Mouse (Mus musculus) cerebral cortex, adult 2 months (tissue): ENCODE results near the gene Nabp2.

ENCODE experiments used
- WGBS: fragments of 180-500 bp; shearing (Covaris S2); methylation state at CpG from one replicate; pipeline ENCODE4 v1.1.7; 2018; 5-methylcytosine and 5-hydroxymethylcytosine counted together

Gene Nabp2

DNA sequence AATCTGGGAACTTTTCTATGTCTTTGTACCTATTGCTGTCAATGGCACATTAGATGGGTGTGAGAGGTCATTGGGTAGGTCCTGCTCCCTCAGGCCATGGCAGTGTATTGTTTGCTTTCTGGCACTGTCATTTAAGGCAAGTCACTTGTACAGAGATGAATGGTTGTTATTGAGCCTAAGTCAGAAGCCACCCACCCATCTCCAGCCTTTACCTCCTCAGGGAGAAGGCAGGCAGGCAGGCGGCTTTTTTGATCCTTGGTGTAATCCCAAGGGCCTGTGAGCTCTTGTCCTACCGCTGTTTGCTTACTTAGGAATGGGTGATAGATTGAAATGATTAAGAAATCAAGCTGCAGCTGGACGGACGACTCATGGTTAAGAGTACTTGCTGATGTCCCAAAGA is 18.2 kb upstream of the Nabp2 start:
- 86% methylated on average over 4 of the region's 4 CpGs for WGBS

DNA sequence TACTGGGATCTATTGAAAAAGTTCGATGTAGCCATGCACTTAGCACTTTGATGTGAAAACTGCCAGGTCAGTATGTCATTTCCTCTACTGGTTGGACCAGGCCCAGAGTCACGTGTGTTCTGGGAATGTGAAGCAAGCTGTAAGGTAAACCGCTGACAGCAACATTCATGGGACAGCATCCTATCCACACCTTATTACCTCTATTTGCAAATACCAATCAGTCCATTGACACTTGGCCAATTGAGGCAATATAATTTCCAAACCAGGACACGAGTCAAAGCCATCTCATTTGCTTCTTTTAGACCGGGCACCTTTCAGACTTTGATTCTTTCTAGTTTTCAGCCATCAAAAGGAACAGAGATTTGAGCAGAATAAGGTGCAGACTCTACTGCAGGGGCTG is 17.8 kb upstream of the Nabp2 start:
- WGBS, result 81% methylated on average over 5 of the region's 5 CpGs

- WGBS, result 92% methylated on average over 3 of the region's 3 CpGs
Measured at GRCm38 (mm10) chr10:128425260-128425659, 14.0 kb upstream of the Nabp2 start.

- 60% methylated on average over 7 of the region's 7 CpGs for WGBS
Measured at GRCm38 (mm10) chr10:128424604-128425003, 13.3 kb upstream of the Nabp2 start.

GRCm38 (mm10) chr10:128422426-128422825 is 11.1 kb upstream of the Nabp2 start:
- 43% methylated on average over 5 of the region's 5 CpGs for WGBS

DNA sequence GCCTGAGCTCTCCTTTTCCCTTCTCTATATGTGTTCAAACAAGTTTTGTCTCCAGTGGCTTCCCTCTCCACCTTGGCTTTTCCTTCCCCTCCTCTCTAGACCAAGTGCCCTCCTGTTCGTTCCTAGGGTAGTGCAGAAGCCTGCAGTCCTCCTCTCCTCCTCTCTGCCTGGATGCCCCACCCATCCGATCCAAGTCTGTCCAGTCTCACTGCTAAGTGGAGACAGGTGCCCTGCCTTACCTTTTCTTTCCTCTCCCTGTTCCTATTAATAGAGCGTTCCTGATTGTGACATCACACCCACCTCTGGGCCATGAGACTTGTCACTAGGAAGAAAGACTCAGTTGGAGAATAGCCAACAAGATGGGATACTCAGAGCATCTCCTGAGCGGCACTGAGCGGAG is 3.6 kb upstream of the Nabp2 start:
- 72% methylated on average over 5 of the region's 5 CpGs for WGBS

- 3% methylated on average over 1 of the region's 1 CpGs for WGBS
Measured at GRCm38 (mm10) chr10:128413076-128413475, 1.8 kb upstream of the Nabp2 start.

DNA sequence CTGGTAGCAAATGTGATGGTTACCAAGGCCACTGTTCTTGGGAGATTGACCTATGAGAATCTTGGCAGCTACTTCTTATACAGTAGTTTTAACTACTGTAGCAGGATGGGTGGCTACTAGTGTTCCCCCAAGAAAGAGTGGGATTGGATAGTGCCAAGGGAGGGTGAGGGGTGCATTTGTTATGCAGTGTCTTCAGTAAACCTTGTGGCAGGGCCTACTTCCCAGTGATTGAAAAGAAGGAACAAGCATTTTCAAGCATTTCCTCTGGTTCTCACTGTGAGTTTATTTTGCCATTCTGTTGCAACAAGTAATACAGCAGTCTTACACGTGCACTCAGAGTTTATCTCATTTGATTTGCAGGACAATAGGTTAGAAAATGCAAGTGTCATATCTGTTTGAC is 1.3 kb upstream of the Nabp2 start:
- 0% methylated on average over 1 of the region's 1 CpGs for WGBS

GRCm38 (mm10) chr10:128412055-128412381 is 726 bp upstream of the Nabp2 start:
- 1% methylated on average over 14 of the region's 14 CpGs for WGBS

- 9% methylated on average over 4 of the region's 4 CpGs for WGBS
Measured at GRCm38 (mm10) chr10:128410560-128410845, 789 bp downstream of the Nabp2 start.

GRCm38 (mm10) chr10:128409692-128410559 is 1.4 kb downstream of the Nabp2 start:
- 4% methylated on average over 36 of the region's 36 CpGs for WGBS

GRCm38 (mm10) chr10:128408591-128409535 is 2.4 kb downstream of the Nabp2 start:
- WGBS, result 13% methylated on average over 35 of the region's 35 CpGs

GRCm38 (mm10) chr10:128403931-128404330 is 7.4 kb downstream of the Nabp2 start:
- WGBS, result 73% methylated on average over 7 of the region's 7 CpGs

- 80% methylated on average over 9 of the region's 9 CpGs for WGBS
Measured at GRCm38 (mm10) chr10:128401638-128402037, 9.7 kb downstream of the Nabp2 start.

DNA sequence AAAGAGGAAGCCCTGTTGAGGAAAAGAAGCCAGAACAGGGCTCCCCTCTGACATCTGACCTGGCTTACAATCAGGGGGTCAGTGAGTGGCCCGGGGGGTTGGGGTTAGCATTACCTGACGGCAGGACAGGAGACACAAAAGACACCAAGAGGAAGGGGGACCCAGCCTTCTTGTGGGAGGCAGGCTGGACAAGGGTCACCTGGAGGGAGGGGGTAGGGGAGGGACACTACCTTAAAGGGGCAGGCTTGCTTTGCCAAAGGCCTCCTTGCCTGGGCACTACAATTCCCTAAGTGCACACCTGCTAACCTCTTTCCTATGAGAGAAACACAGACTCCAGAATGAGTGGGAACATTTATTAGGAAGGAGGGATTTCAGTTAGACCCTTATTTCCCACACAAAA is 10.2 kb downstream of the Nabp2 start, which contains the start of gene Slc39a5:
TSS of gene Slc39a5 (minus strand) at position 174 of the 400 bp plus-strand sequence.
- 25% methylated on average over 2 of the region's 2 CpGs for WGBS

- 52% methylated on average over 5 of the region's 5 CpGs for WGBS
Measured at GRCm38 (mm10) chr10:128400338-128400737, 11.0 kb downstream of the Nabp2 start.

DNA sequence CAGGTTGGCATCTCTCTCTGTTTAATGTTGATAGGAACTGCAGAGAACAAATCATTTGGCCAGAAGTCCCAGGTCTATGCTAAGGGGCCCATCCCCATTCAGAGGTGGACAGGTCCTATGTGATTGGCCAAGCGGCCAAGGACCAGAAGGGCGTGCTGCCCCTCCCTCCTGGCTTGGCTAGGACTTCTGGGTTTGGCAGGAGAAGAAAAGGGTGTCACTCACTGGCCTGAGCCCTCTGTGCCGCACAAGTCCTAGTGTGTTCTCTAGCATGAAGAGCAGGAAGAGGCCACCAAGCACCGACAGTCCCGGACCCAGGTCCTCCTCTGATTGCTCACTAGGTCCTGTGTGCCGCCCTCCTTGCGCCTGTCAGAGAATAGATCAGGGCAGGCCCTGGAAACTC is 13.8 kb downstream of the Nabp2 start:
- 66% methylated on average over 7 of the region's 7 CpGs for WGBS

GRCm38 (mm10) chr10:128396716-128397264 is 14.5 kb downstream of the Nabp2 start:
- 44% methylated on average over 10 of the region's 10 CpGs for WGBS

GRCm38 (mm10) chr10:128396017-128396673 is 15.1 kb downstream of the Nabp2 start:
- 55% methylated on average over 11 of the region's 11 CpGs for WGBS

GRCm38 (mm10) chr10:128391850-128392249 is 19.4 kb downstream of the Nabp2 start:
- 67% methylated on average over 6 of the region's 6 CpGs for WGBS

DNA sequence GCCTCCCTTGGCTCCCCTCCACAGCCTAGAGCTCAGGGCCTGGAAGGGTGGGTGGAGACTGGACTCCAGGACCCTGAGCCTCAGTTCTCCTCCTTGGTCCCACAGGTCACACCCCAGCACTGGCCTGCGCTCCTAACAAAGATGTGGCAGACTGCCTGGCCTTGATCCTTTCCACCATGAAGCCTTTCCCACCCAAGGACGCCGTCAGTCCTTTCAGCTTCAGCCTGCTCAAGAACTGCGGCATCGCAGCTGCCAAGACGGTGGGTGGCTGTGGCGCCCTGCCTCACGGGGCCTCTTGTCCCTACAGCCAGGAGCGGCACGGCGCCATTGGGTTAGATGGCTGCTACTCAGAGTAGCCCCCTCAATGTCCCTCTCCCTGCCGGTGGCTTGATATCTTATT is 20.9 kb downstream of the Nabp2 start:
- WGBS, result 54% methylated on average over 12 of the region's 12 CpGs

GRCm38 (mm10) chr10:128389570-128389969 is 21.7 kb downstream of the Nabp2 start:
- 80% methylated on average over 6 of the region's 6 CpGs for WGBS
